Mouse (Mus musculus): ENCODE results near the gene BC003965.

Gene BC003965

GRCm38 (mm10) chr17:25184129-25184691 lies at the start of gene BC003965:
BC003965 (plus strand) TSS chr17:25184554.
- DNase-seq (ENCODE audit: low read depth, low spot score): peak; percentile 99

GRCm38 (mm10) chr17:25135622-25136021 lies 48.7 kb upstream of the BC003965 start:
- DNase-seq (ENCODE audit: low read depth, low spot score): no peak

GRCm38 (mm10) chr17:25138803-25139202 lies 45.6 kb upstream of the BC003965 start:
- DNase-seq (ENCODE audit: low read depth, low spot score): no peak

GRCm38 (mm10) chr17:25139960-25140359 lies 44.4 kb upstream of the BC003965 start:
- no peak for DNase-seq (ENCODE audit: low read depth, low spot score)

GRCm38 (mm10) chr17:25162161-25162560 lies 22.2 kb upstream of the BC003965 start, which contains the start of gene Ccdc154:
Ccdc154 (plus strand) TSS chr17:25162461.
- DNase-seq (ENCODE audit: low read depth, low spot score): no peak

- DNase-seq (ENCODE audit: low read depth, low spot score): no peak
Measured at GRCm38 (mm10) chr17:25163387-25163786, 21.0 kb upstream of the BC003965 start.

- DNase-seq (ENCODE audit: low read depth, low spot score): no peak
Measured at GRCm38 (mm10) chr17:25164770-25165169, 19.6 kb upstream of the BC003965 start.

GRCm38 (mm10) chr17:25165970-25166671 lies 18.2 kb upstream of the BC003965 start:
- DNase-seq (ENCODE audit: low read depth, low spot score): no peak

- DNase-seq (ENCODE audit: low read depth, low spot score): no peak
Measured at GRCm38 (mm10) chr17:25169706-25170105, 14.6 kb upstream of the BC003965 start.

GRCm38 (mm10) chr17:25172558-25172957 lies 11.8 kb upstream of the BC003965 start:
- DNase-seq (ENCODE audit: low read depth, low spot score): no peak

- no peak for DNase-seq (ENCODE audit: low read depth, low spot score)
Measured at GRCm38 (mm10) chr17:25175411-25175810, 8.9 kb upstream of the BC003965 start, which contains the start of gene Gm38655. Gm38655 (minus strand) TSS chr17:25175471.

- no peak for DNase-seq (ENCODE audit: low read depth, low spot score)
Measured at GRCm38 (mm10) chr17:25183232-25183631, 1.1 kb upstream of the BC003965 start.

GRCm38 (mm10) chr17:25184961-25185360 lies 607 bp downstream of the BC003965 start:
- DNase-seq (ENCODE audit: low read depth, low spot score): no peak

- no peak for DNase-seq (ENCODE audit: low read depth, low spot score)
Measured at GRCm38 (mm10) chr17:25187784-25188149, 3.4 kb downstream of the BC003965 start.

GRCm38 (mm10) chr17:25188150-25189031 lies 4.0 kb downstream of the BC003965 start, which contains the start of gene Unkl:
Unkl (plus strand) TSS chr17:25188397.
- peak; percentile 46 for DNase-seq (ENCODE audit: low read depth, low spot score)

GRCm38 (mm10) chr17:25189091-25189490 lies 4.7 kb downstream of the BC003965 start:
- DNase-seq (ENCODE audit: low read depth, low spot score): no peak

GRCm38 (mm10) chr17:25202401-25202800 lies 18.0 kb downstream of the BC003965 start:
- no peak for DNase-seq (ENCODE audit: low read depth, low spot score)

- no peak for DNase-seq (ENCODE audit: low read depth, low spot score)
Measured at GRCm38 (mm10) chr17:25210006-25210405, 25.7 kb downstream of the BC003965 start.

- no peak for DNase-seq (ENCODE audit: low read depth, low spot score)
Measured at GRCm38 (mm10) chr17:25210680-25211466, 26.5 kb downstream of the BC003965 start.

GRCm38 (mm10) chr17:25211705-25212104 lies 27.4 kb downstream of the BC003965 start:
- no peak for DNase-seq (ENCODE audit: low read depth, low spot score)

GRCm38 (mm10) chr17:25215431-25215830 lies 31.1 kb downstream of the BC003965 start:
- no peak for DNase-seq (ENCODE audit: low read depth, low spot score)

All from embryo, embryonic 11.5 days (tissue).